ENCODE assay signal across 11 mouse cellular contexts in the genomic region with DNA sequence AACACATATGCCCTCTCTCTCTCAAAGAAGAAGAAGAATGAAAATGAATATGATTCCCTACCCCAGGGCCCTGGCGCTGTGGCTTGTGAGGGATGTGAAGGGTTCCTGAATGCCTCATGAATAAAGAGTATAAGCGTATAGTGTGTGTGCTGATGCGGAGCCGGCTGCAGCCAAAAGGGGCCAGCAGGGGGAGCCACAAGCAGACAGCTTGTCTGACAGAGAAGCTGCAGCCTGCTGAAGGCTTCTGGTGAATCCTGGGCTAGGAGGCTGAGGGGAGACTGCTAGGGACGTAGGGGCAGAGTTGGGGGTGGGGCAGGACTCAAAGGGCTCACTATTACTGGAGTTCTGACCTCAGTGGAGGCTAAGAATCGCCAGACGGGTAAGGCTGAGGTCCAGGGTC. TPM values are rescaled to one million over a fixed set of nuclear protein-coding genes. Genes with fewer than 3 reads are reported as not detected.
DNase-seq lines count a peak whose midpoint lies in the region; ATAC-seq and TF ChIP-seq lines count a peak whose summit lies in the region.
"Had no signal": no experiment of that assay in that cellular context is flagged by ENCODE, and none has a peak within 500 bp of the region (broad histone marks: within the 10 kb centered on the region; RNA-seq: fewer than 3 reads in every experiment).

No protein-coding gene starts in this region.

- H3K4me2 ChIP-seq in hindbrain, postnatal 0 days (ENCODE audit: low read depth, low read length) = no peak overlapping the region
- no peak overlapping the region for H3K4me2 ChIP-seq in forebrain, embryonic 11.5 days (ENCODE audit: low read depth, low read length, severe bottlenecking)
- H3K4me2 ChIP-seq: limb, embryonic 15.5 days had no signal

- no peak overlapping the region for H3K27ac ChIP-seq in hindbrain, postnatal 0 days
- no peak overlapping the region for H3K27ac ChIP-seq in hindbrain, embryonic 10.5 days
- no peak overlapping the region for H3K27ac ChIP-seq in spleen, adult 2 months (ENCODE audit: insufficient read depth, low read length)
- no peak overlapping the region for H3K27ac ChIP-seq in bone marrow, adult 2 months (ENCODE audit: control insufficient read depth, insufficient read depth, low read depth, low read length, poor library complexity)
- H3K27ac ChIP-seq in forebrain, embryonic 11.5 days (ENCODE audit: low read depth, low read length) = no peak overlapping the region
- H3K27ac ChIP-seq: limb, embryonic 15.5 days had no signal

- H3K36me3 ChIP-seq in hindbrain, postnatal 0 days (ENCODE audit: insufficient read depth, low read length) = no peaks in the 10 kb centered on the region
- H3K36me3 ChIP-seq in hindbrain, embryonic 10.5 days = no peaks in the 10 kb centered on the region
- H3K36me3 ChIP-seq in spleen, adult 2 months (ENCODE audit: control insufficient read depth, insufficient read depth, low read length) = no peaks in the 10 kb centered on the region
- H3K36me3 ChIP-seq in forebrain, embryonic 11.5 days (ENCODE audit: control insufficient read depth, insufficient read depth, low read length) = no peaks in the 10 kb centered on the region

- no peak for ATAC-seq in hindbrain, postnatal 0 days
- no peak for ATAC-seq in forebrain, embryonic 11.5 days (replicated peaks; ENCODE audit: low FRiP score)
- ATAC-seq: forebrain, embryonic 16.5 days had no signal

- 81% methylated on average over 7 of the region's 7 CpGs for WGBS in hindbrain, postnatal 0 days
- WGBS in hindbrain, embryonic 10.5 days = 78% methylated on average over 7 of the region's 7 CpGs
- WGBS in spleen, adult 2 months = 97% methylated on average over 7 of the region's 7 CpGs
- 91% methylated on average over 7 of the region's 7 CpGs for WGBS in bone marrow, adult 2 months
- 79% methylated on average over 7 of the region's 7 CpGs for WGBS in forebrain, embryonic 11.5 days

- TF ChIP-seq POLR2A in spleen, adult 2 months (IDR thresholded peaks at IDR 0.05; ENCODE audit: low read depth, low read length) = no peak
- TF ChIP-seq POLR2A in bone marrow, adult 2 months (IDR thresholded peaks at IDR 0.05; ENCODE audit: borderline replicate concordance, control insufficient read depth, low read depth, low read length) = no peak

- H3K4me1 ChIP-seq in hindbrain, postnatal 0 days (ENCODE audit: insufficient read depth, low read length) = peaks cover 5% of the 10 kb centered on the region; the same call in 1 of the 2 replicates
- H3K4me1 ChIP-seq in hindbrain, embryonic 10.5 days (replicated peaks) = peaks cover 19% of the 10 kb centered on the region
- no peaks in the 10 kb centered on the region; the same call in 1 of the 2 replicates for H3K4me1 ChIP-seq in spleen, adult 2 months (ENCODE audit: control insufficient read depth, insufficient read depth, insufficient read length)
- no peaks in the 10 kb centered on the region for H3K4me1 ChIP-seq in bone marrow, adult 2 months (ENCODE audit: control insufficient read depth, insufficient read depth, low read length)
- H3K4me1 ChIP-seq in forebrain, embryonic 11.5 days (replicated peaks; ENCODE audit: control insufficient read depth, insufficient read depth, low read length) = no peaks in the 10 kb centered on the region

- no peaks in the 10 kb centered on the region for H3K27me3 ChIP-seq in hindbrain, postnatal 0 days (ENCODE audit: insufficient read depth, low read length)
- peaks cover 2% of the 10 kb centered on the region; the same call in 1 of the 2 replicates for H3K27me3 ChIP-seq in hindbrain, embryonic 10.5 days (ENCODE audit: insufficient read depth, poor library complexity, severe bottlenecking)
- H3K27me3 ChIP-seq in spleen, adult 2 months (ENCODE audit: control insufficient read depth, insufficient read depth, low read length) = no peaks in the 10 kb centered on the region
- no peaks in the 10 kb centered on the region for H3K27me3 ChIP-seq in forebrain, embryonic 11.5 days (ENCODE audit: control insufficient read depth, insufficient read depth, low read length)
- H3K27me3 ChIP-seq: limb, embryonic 15.5 days had no signal

- H3K4me3 ChIP-seq in hindbrain, postnatal 0 days (ENCODE audit: low read length) = no peak overlapping the region
- no peak overlapping the region for H3K4me3 ChIP-seq in hindbrain, embryonic 10.5 days
- no peak overlapping the region for H3K4me3 ChIP-seq in spleen, adult 2 months (ENCODE audit: extremely low read depth, insufficient read depth, insufficient read length)
- H3K4me3 ChIP-seq in bone marrow, adult 2 months (replicated peaks; ENCODE audit: control insufficient read depth, low read depth, low read length) = no peak overlapping the region
- no peak overlapping the region for H3K4me3 ChIP-seq in forebrain, embryonic 11.5 days (ENCODE audit: low read depth, low read length)
- H3K4me3 ChIP-seq: limb, embryonic 15.5 days; myocyte had no signal

- peak; percentile 31 for DNase-seq in hindbrain, postnatal 0 days (ENCODE audit: low spot score)
- no peak for DNase-seq in hindbrain, embryonic 10.5 days (ENCODE audit: low spot score)
- DNase-seq in spleen, adult 2 months (ENCODE audit: low read depth in 1 of 2, low spot score in 2 of 2) = no peak
- DNase-seq in spleen, adult 18-20 months = no peak
- peak; percentile 25 for DNase-seq in thymus, postnatal 0 days (ENCODE audit: low spot score)
- no peak for DNase-seq in urinary bladder, postnatal 14 days (ENCODE audit: low spot score)
- DNase-seq in forebrain, embryonic 11.5 days (ENCODE audit: low spot score) = no peak

- peak; percentile 60 for TF ChIP-seq CTCF in hindbrain, postnatal 0 days (IDR thresholded peaks at IDR 0.05; ENCODE audit: low read depth)
- TF ChIP-seq CTCF in spleen, adult 2 months (IDR thresholded peaks at IDR 0.05; ENCODE audit: extremely low read depth, insufficient read depth, insufficient read length, insufficient replicate concordance) = peak; percentile 12; the same call in 1 of the 2 replicates
- TF ChIP-seq CTCF in bone marrow, adult 2 months (IDR thresholded peaks at IDR 0.05; ENCODE audit: control insufficient read depth, insufficient read depth, low read length) = peak; percentile 45; the same call in 1 of the 2 replicates

- no peaks in the 10 kb centered on the region for H3K9me3 ChIP-seq in hindbrain, postnatal 0 days (ENCODE audit: low read length)
- no peaks in the 10 kb centered on the region for H3K9me3 ChIP-seq in hindbrain, embryonic 10.5 days
- no peaks in the 10 kb centered on the region for H3K9me3 ChIP-seq in forebrain, embryonic 11.5 days (ENCODE audit: control insufficient read depth, low read length)
- H3K9me3 ChIP-seq: limb, embryonic 15.5 days had no signal

- no peak overlapping the region for H3K9ac ChIP-seq in hindbrain, postnatal 0 days (replicated peaks; ENCODE audit: low read length)
- H3K9ac ChIP-seq in forebrain, embryonic 11.5 days (ENCODE audit: low read length) = no peak overlapping the region
- H3K9ac ChIP-seq: limb, embryonic 15.5 days had no signal

RNA-seq across cellular contexts. Expression of a gene that starts 16.3 kb away (rescaled TPM):
- 109 and 112 TPM in 2 replicates for total RNA-seq in hindbrain, postnatal 0 days (2014; rRNA removed)
- polyA plus RNA-seq in hindbrain, postnatal 0 days (2015; fragmentation: Nextera tagmentation; extraction: Ambion mirVana) = 63.4 and 65.0 TPM in 2 replicates
- polyA plus RNA-seq in hindbrain, embryonic 10.5 days (2016; fragmentation: Nextera tagmentation; extraction: Ambion mirVana) = 21.8 TPM in 2 replicates
- 12.9 TPM in 2 replicates for polyA plus RNA-seq in spleen, adult 2 months (2012; rRNA removed)
- polyA plus RNA-seq in bone marrow, adult 2 months (2011; ENCODE audit: insufficient read depth, insufficient read length, low replicate concordance, missing spikeins) = 9.8 and 20.0 TPM in 2 replicates
- polyA plus RNA-seq in thymus, postnatal 0 days (2015; fragmentation: Nextera tagmentation; extraction: Ambion mirVana) = 20.0 and 20.7 TPM in 2 replicates
- polyA plus RNA-seq in forebrain, embryonic 11.5 days (2014; fragmentation: Nextera tagmentation; extraction: Ambion mirVana) = 28.0 and 30.2 TPM in 2 replicates

RNA-seq across cellular contexts. Expression of a gene that starts 16.5 kb away (rescaled TPM):
- total RNA-seq in hindbrain, postnatal 0 days (2014; rRNA removed) = 66.6 and 74.8 TPM in 2 replicates
- 101 and 110 TPM in 2 replicates for polyA plus RNA-seq in hindbrain, postnatal 0 days (2015; fragmentation: Nextera tagmentation; extraction: Ambion mirVana)
- polyA plus RNA-seq in hindbrain, embryonic 10.5 days (2016; fragmentation: Nextera tagmentation; extraction: Ambion mirVana) = 68.5 and 78.9 TPM in 2 replicates
- 18.3 and 24.0 TPM in 2 replicates for polyA plus RNA-seq in spleen, adult 2 months (2012; rRNA removed)
- 20.2 and 30.0 TPM in 2 replicates for polyA plus RNA-seq in bone marrow, adult 2 months (2011; ENCODE audit: insufficient read depth, insufficient read length, low replicate concordance, missing spikeins)
- 127 and 134 TPM in 2 replicates for polyA plus RNA-seq in thymus, postnatal 0 days (2015; fragmentation: Nextera tagmentation; extraction: Ambion mirVana)
- polyA plus RNA-seq in forebrain, embryonic 11.5 days (2014; fragmentation: Nextera tagmentation; extraction: Ambion mirVana) = 48.5 and 55.4 TPM in 2 replicates

RNA-seq across cellular contexts. Expression of a gene that starts 22.7 kb away (rescaled TPM):
- total RNA-seq in hindbrain, postnatal 0 days (2014; rRNA removed) = 2.8 and 2.9 TPM in 2 replicates
- polyA plus RNA-seq in hindbrain, postnatal 0 days (2015; fragmentation: Nextera tagmentation; extraction: Ambion mirVana) = 1.6 TPM in 2 replicates
- 0.35 and 0.76 TPM in 2 replicates for polyA plus RNA-seq in hindbrain, embryonic 10.5 days (2016; fragmentation: Nextera tagmentation; extraction: Ambion mirVana)
- polyA plus RNA-seq in spleen, adult 2 months (2012; rRNA removed) = 0.07 and 0.18 TPM in 2 replicates
- polyA plus RNA-seq in bone marrow, adult 2 months (2011; ENCODE audit: insufficient read depth, insufficient read length, low replicate concordance, missing spikeins) = 0.30 TPM in 1 of 2 replicates, not detected in the other
- 1.5 and 2.0 TPM in 2 replicates for polyA plus RNA-seq in thymus, postnatal 0 days (2015; fragmentation: Nextera tagmentation; extraction: Ambion mirVana)
- 0.61 and 0.80 TPM in 2 replicates for polyA plus RNA-seq in forebrain, embryonic 11.5 days (2014; fragmentation: Nextera tagmentation; extraction: Ambion mirVana)

RNA-seq across cellular contexts. Expression of a gene that starts 47.2 kb away (rescaled TPM):
- total RNA-seq in hindbrain, postnatal 0 days (2014; rRNA removed) = 68.1 and 73.5 TPM in 2 replicates
- 33.8 and 35.3 TPM in 2 replicates for polyA plus RNA-seq in hindbrain, postnatal 0 days (2015; fragmentation: Nextera tagmentation; extraction: Ambion mirVana)
- polyA plus RNA-seq in hindbrain, embryonic 10.5 days (2016; fragmentation: Nextera tagmentation; extraction: Ambion mirVana) = 59.2 and 62.8 TPM in 2 replicates
- polyA plus RNA-seq in spleen, adult 2 months (2012; rRNA removed) = 13.3 and 14.0 TPM in 2 replicates
- 10.8 and 16.1 TPM in 2 replicates for polyA plus RNA-seq in bone marrow, adult 2 months (2011; ENCODE audit: insufficient read depth, insufficient read length, low replicate concordance, missing spikeins)
- polyA plus RNA-seq in thymus, postnatal 0 days (2015; fragmentation: Nextera tagmentation; extraction: Ambion mirVana) = 12.0 and 13.1 TPM in 2 replicates
- polyA plus RNA-seq in forebrain, embryonic 11.5 days (2014; fragmentation: Nextera tagmentation; extraction: Ambion mirVana) = 52.8 and 60.3 TPM in 2 replicates

RNA-seq across cellular contexts. Expression of a gene that starts 58.8 kb away (rescaled TPM):
- total RNA-seq in hindbrain, postnatal 0 days (2014; rRNA removed) = 18.3 and 22.5 TPM in 2 replicates
- polyA plus RNA-seq in hindbrain, postnatal 0 days (2015; fragmentation: Nextera tagmentation; extraction: Ambion mirVana) = 50.4 and 50.8 TPM in 2 replicates
- polyA plus RNA-seq in hindbrain, embryonic 10.5 days (2016; fragmentation: Nextera tagmentation; extraction: Ambion mirVana) = 96.2 and 100 TPM in 2 replicates
- 25.4 and 27.0 TPM in 2 replicates for polyA plus RNA-seq in spleen, adult 2 months (2012; rRNA removed)
- polyA plus RNA-seq in bone marrow, adult 2 months (2011; ENCODE audit: insufficient read depth, insufficient read length, low replicate concordance, missing spikeins) = 23.8 and 44.5 TPM in 2 replicates
- 86.4 and 89.0 TPM in 2 replicates for polyA plus RNA-seq in thymus, postnatal 0 days (2015; fragmentation: Nextera tagmentation; extraction: Ambion mirVana)
- polyA plus RNA-seq in forebrain, embryonic 11.5 days (2014; fragmentation: Nextera tagmentation; extraction: Ambion mirVana) = 81.2 and 83.6 TPM in 2 replicates

Comparison
In these comparisons a context has a peak if more than half of its experiments do, and no peak if none do; other contexts are left out.
1. DNase-seq: peak in hindbrain, postnatal 0 days (single experiment) and thymus, postnatal 0 days (single experiment); none in hindbrain, embryonic 10.5 days (single experiment), spleen, adult 2 months (0 of 2), spleen, adult 18-20 months (0 of 2), urinary bladder, postnatal 14 days (single experiment) and forebrain, embryonic 11.5 days (single experiment).
2. Peak in every context shown above with its lines, with median percentiles within 50 percentile points of each other: CTCF ChIP-seq.